Mouse (Mus musculus): ENCODE data around the gene Fbxo10. TPM values are rescaled to one million over a fixed set of nuclear protein-coding genes. Genes with fewer than 3 reads are reported as not detected.

The Fbxo10 gene
- 12.5 and 13.3 TPM in 2 replicates for polyA plus RNA-seq (2014; fragmentation: Nextera tagmentation; extraction: Ambion mirVana)

- under 1% methylated on average over 77 of the region's 77 CpGs for WGBS
- DNase-seq (ENCODE audit: low spot score) = peak; percentile 97
Observed at GRCm38 (mm10) chr4:45084021-45084894, at the start of gene Fbxo10. Fbxo10 (minus strand) TSS chr4:45084604.

GRCm38 (mm10) chr4:45131021-45131420 is 46.6 kb upstream of the Fbxo10 start:
- H3K4me2 ChIP-seq (ENCODE audit: low read depth, low read length, severe bottlenecking) = no peak overlapping the region
- H3K36me3 ChIP-seq (ENCODE audit: control insufficient read depth, insufficient read depth, low read length) = no peaks in the 10 kb centered on the region
- no peaks in the 10 kb centered on the region for H3K9me3 ChIP-seq (ENCODE audit: control insufficient read depth, low read length)
- H3K27ac ChIP-seq (ENCODE audit: low read depth, low read length) = no peak overlapping the region
- ATAC-seq (replicated peaks; ENCODE audit: low FRiP score) (no peak), DNase-seq (ENCODE audit: low spot score) (no peak)
- H3K4me3 ChIP-seq (ENCODE audit: low read depth, low read length) = no peak overlapping the region
- 81% methylated on average over 4 of the region's 4 CpGs for WGBS
- no peaks in the 10 kb centered on the region for H3K27me3 ChIP-seq (ENCODE audit: control insufficient read depth, insufficient read depth, low read length)
- H3K4me1 ChIP-seq (replicated peaks; ENCODE audit: control insufficient read depth, insufficient read depth, low read length) = no peaks in the 10 kb centered on the region
- no peak overlapping the region for H3K9ac ChIP-seq (ENCODE audit: low read length)

More at GRCm38 (mm10) chr4:45084021-45084894, at the start of gene Fbxo10:
- H3K9me3 ChIP-seq (ENCODE audit: control insufficient read depth, low read length) = no peaks in the 10 kb centered on the region
- no peaks in the 10 kb centered on the region for H3K27me3 ChIP-seq (ENCODE audit: control insufficient read depth, insufficient read depth, low read length)
- peak within 1 kb of the TSS; percentile 93 for H3K9ac ChIP-seq (ENCODE audit: low read length)
- peak within 1 kb of the TSS; percentile 81 for H3K4me2 ChIP-seq (ENCODE audit: low read depth, low read length, severe bottlenecking)
- peak within 1 kb of the TSS; percentile 46 for H3K27ac ChIP-seq (ENCODE audit: low read depth, low read length)
- H3K4me3 ChIP-seq (ENCODE audit: low read depth, low read length) = peak within 1 kb of the TSS; percentile 87
- H3K4me1 ChIP-seq (replicated peaks; ENCODE audit: control insufficient read depth, insufficient read depth, low read length) = peaks cover 4% of the 10 kb centered on the region; the same call in 1 of the 2 replicates
- ATAC-seq (replicated peaks; ENCODE audit: low FRiP score) = peak; percentile 91
- no peaks in the 10 kb centered on the region for H3K36me3 ChIP-seq (ENCODE audit: control insufficient read depth, insufficient read depth, low read length)

- no peak overlapping the region for H3K9ac ChIP-seq (ENCODE audit: low read length)
- DNase-seq (ENCODE audit: low spot score) = no peak
- no peak overlapping the region for H3K27ac ChIP-seq (ENCODE audit: low read depth, low read length)
- 90% methylated on average over 11 of the region's 11 CpGs for WGBS
- H3K4me3 ChIP-seq (ENCODE audit: low read depth, low read length) = no peak overlapping the region
- no peaks in the 10 kb centered on the region for H3K27me3 ChIP-seq (ENCODE audit: control insufficient read depth, insufficient read depth, low read length)
- H3K4me1 ChIP-seq (replicated peaks; ENCODE audit: control insufficient read depth, insufficient read depth, low read length) = no peaks in the 10 kb centered on the region
- H3K9me3 ChIP-seq (ENCODE audit: control insufficient read depth, low read length) = no peaks in the 10 kb centered on the region
- H3K4me2 ChIP-seq (ENCODE audit: low read depth, low read length, severe bottlenecking) = no peak overlapping the region
- no peaks in the 10 kb centered on the region for H3K36me3 ChIP-seq (ENCODE audit: control insufficient read depth, insufficient read depth, low read length)
- ATAC-seq (replicated peaks; ENCODE audit: low FRiP score) = no peak
Observed at GRCm38 (mm10) chr4:45121311-45121710, 36.9 kb upstream of the Fbxo10 start.

GRCm38 (mm10) chr4:45108456-45109110 is 24.2 kb upstream of the Fbxo10 start:
- H3K27me3 ChIP-seq (ENCODE audit: control insufficient read depth, insufficient read depth, low read length) = no peaks in the 10 kb centered on the region
- H3K4me1 ChIP-seq (replicated peaks; ENCODE audit: control insufficient read depth, insufficient read depth, low read length) = peaks cover 5% of the 10 kb centered on the region; the same call in 1 of the 2 replicates
- H3K4me2 ChIP-seq (ENCODE audit: low read depth, low read length, severe bottlenecking) = no peak overlapping the region
- H3K36me3 ChIP-seq (ENCODE audit: control insufficient read depth, insufficient read depth, low read length) = no peaks in the 10 kb centered on the region
- no peak overlapping the region; the same call in 1 of the 2 replicates for H3K9ac ChIP-seq (ENCODE audit: low read length)
- ATAC-seq (replicated peaks; ENCODE audit: low FRiP score) = 0 out of 2 replicates have a peak, but pooled peaks have one; percentile 7
- H3K4me3 ChIP-seq (ENCODE audit: low read depth, low read length) = no peak overlapping the region
- H3K9me3 ChIP-seq (ENCODE audit: control insufficient read depth, low read length) = no peaks in the 10 kb centered on the region
- no peak for DNase-seq (ENCODE audit: low spot score)
- no peak overlapping the region for H3K27ac ChIP-seq (ENCODE audit: low read depth, low read length)
- WGBS = 69% methylated on average over 8 of the region's 8 CpGs

GRCm38 (mm10) chr4:45107601-45108277 is 23.3 kb upstream of the Fbxo10 start, which contains the start of gene Tomm5:
Tomm5 (minus strand) TSS chr4:45108114.
- ATAC-seq (replicated peaks; ENCODE audit: low FRiP score) (peak; percentile 95), DNase-seq (ENCODE audit: low spot score) (peak; percentile 90)
- Histone ChIP-seq H3K36me3 (ENCODE audit: control insufficient read depth, insufficient read depth, low read length) (no peaks in the 10 kb centered on the region), H3K9ac (ENCODE audit: low read length) (peak within 1 kb of the TSS; percentile 91), H3K4me2 (ENCODE audit: low read depth, low read length, severe bottlenecking) (peak within 1 kb of the TSS; percentile 76), H3K27me3 (ENCODE audit: control insufficient read depth, insufficient read depth, low read length) (no peaks in the 10 kb centered on the region), H3K4me1 (replicated peaks; ENCODE audit: control insufficient read depth, insufficient read depth, low read length) (peaks cover 5% of the 10 kb centered on the region; the same call in 1 of the 2 replicates), H3K27ac (ENCODE audit: low read depth, low read length) (no peak within 1 kb of the TSS), H3K4me3 (ENCODE audit: low read depth, low read length) (peak within 1 kb of the TSS; percentile 84), H3K9me3 (ENCODE audit: control insufficient read depth, low read length) (no peaks in the 10 kb centered on the region)
- WGBS = under 1% methylated on average over 39 of the region's 39 CpGs

GRCm38 (mm10) chr4:45107066-45107465 is 22.7 kb upstream of the Fbxo10 start:
- Histone ChIP-seq H3K4me1 (replicated peaks; ENCODE audit: control insufficient read depth, insufficient read depth, low read length) (peaks cover 5% of the 10 kb centered on the region; the same call in 1 of the 2 replicates), H3K9me3 (ENCODE audit: control insufficient read depth, low read length) (no peaks in the 10 kb centered on the region), H3K27me3 (ENCODE audit: control insufficient read depth, insufficient read depth, low read length) (no peaks in the 10 kb centered on the region), H3K4me3 (ENCODE audit: low read depth, low read length) (peak overlapping the region; percentile 84), H3K27ac (ENCODE audit: low read depth, low read length) (no peak overlapping the region), H3K4me2 (ENCODE audit: low read depth, low read length, severe bottlenecking) (peak overlapping the region; percentile 76), H3K36me3 (ENCODE audit: control insufficient read depth, insufficient read depth, low read length) (no peaks in the 10 kb centered on the region; the same call in 1 of the 2 replicates), H3K9ac (ENCODE audit: low read length) (peak overlapping the region; percentile 91)
- ATAC-seq (replicated peaks; ENCODE audit: low FRiP score) (no peak), DNase-seq (ENCODE audit: low spot score) (no peak)
- 13% methylated on average over 4 of the region's 4 CpGs for WGBS

- Histone ChIP-seq H3K9ac (ENCODE audit: low read length) (no peak overlapping the region), H3K9me3 (ENCODE audit: control insufficient read depth, low read length) (no peaks in the 10 kb centered on the region), H3K4me3 (ENCODE audit: low read depth, low read length) (no peak overlapping the region), H3K27ac (ENCODE audit: low read depth, low read length) (no peak overlapping the region), H3K4me1 (replicated peaks; ENCODE audit: control insufficient read depth, insufficient read depth, low read length) (peaks cover 5% of the 10 kb centered on the region; the same call in 1 of the 2 replicates), H3K4me2 (ENCODE audit: low read depth, low read length, severe bottlenecking) (no peak overlapping the region), H3K36me3 (ENCODE audit: control insufficient read depth, insufficient read depth, low read length) (no peaks in the 10 kb centered on the region; the same call in 1 of the 2 replicates), H3K27me3 (ENCODE audit: control insufficient read depth, insufficient read depth, low read length) (no peaks in the 10 kb centered on the region)
- 74% methylated on average over 5 of the region's 5 CpGs for WGBS
- DNase-seq (ENCODE audit: low spot score) (no peak), ATAC-seq (replicated peaks; ENCODE audit: low FRiP score) (no peak)
Observed at GRCm38 (mm10) chr4:45106409-45106808, 22.0 kb upstream of the Fbxo10 start.

- DNase-seq (ENCODE audit: low spot score) (peak; percentile 87), ATAC-seq (replicated peaks; ENCODE audit: low FRiP score) (no peak)
- H3K36me3 ChIP-seq (ENCODE audit: control insufficient read depth, insufficient read depth, low read length) = no peaks in the 10 kb centered on the region
- WGBS = 31% methylated on average over 7 of the region's 7 CpGs
- no peaks in the 10 kb centered on the region for H3K27me3 ChIP-seq (ENCODE audit: control insufficient read depth, insufficient read depth, low read length)
- no peaks in the 10 kb centered on the region for H3K9me3 ChIP-seq (ENCODE audit: control insufficient read depth, low read length)
- H3K27ac ChIP-seq (ENCODE audit: low read depth, low read length) = no peak overlapping the region
- H3K9ac ChIP-seq (ENCODE audit: low read length) = no peak overlapping the region
- H3K4me1 ChIP-seq (replicated peaks; ENCODE audit: control insufficient read depth, insufficient read depth, low read length) = no peaks in the 10 kb centered on the region
- H3K4me2 ChIP-seq (ENCODE audit: low read depth, low read length, severe bottlenecking) = no peak overlapping the region
- no peak overlapping the region for H3K4me3 ChIP-seq (ENCODE audit: low read depth, low read length)
Observed at GRCm38 (mm10) chr4:45097198-45097872, 12.9 kb upstream of the Fbxo10 start.
